Mouse (Mus musculus) megakaryocyte, embryonic 14.5 days (primary cell): ENCODE results near the gene Mcat.

ENCODE experiments used
- FLI1 ChIP-seq: IDR thresholded peaks from 2 replicates; pipeline ENCODE4 v1.6.1; 2012; ENCODE audit warnings: low read length, inconsistent platforms, mixed read lengths
- GATA1 ChIP-seq: IDR thresholded peaks from 3 replicates; pipeline ENCODE4 v1.6.1; 2012; ENCODE audit warnings: mixed read lengths, low read length, inconsistent platforms, borderline replicate concordance

GRCm38 (mm10) chr15:83523196-83523595 lies 40.4 kb downstream of the Mcat start:
- TF ChIP-seq FLI1 (no peak), GATA1 (no peak)
